Mouse (Mus musculus) liver, embryonic 16.5 days (tissue): ENCODE data around the gene Mcm10. TPM values are rescaled to one million over a fixed set of nuclear protein-coding genes. Genes with fewer than 3 reads are reported as not detected.
"Not testable (repeated sequence)": the region's sequence is repeated elsewhere in the genome, so short reads cannot be mapped to it uniquely, and the experiment has no call there.

ENCODE experiments used
- ATAC-seq: fragments of 200-750 bp; cut with Nextera tagmentation; 2 replicates; pipeline ENCODE4 v1.8.0; 2017; ENCODE audit warnings: low read depth, mild to moderate bottlenecking, moderate number of reproducible peaks, moderate library complexity
- H3K27ac ChIP-seq: fragments of 300-500 bp; sonication (generic); 2 replicates; pipeline ENCODE4 v1.5.1; 2014; ENCODE audit warnings: mild to moderate bottlenecking, low read length
- H3K27me3 ChIP-seq: fragments of 300-500 bp; sonication (generic); 2 replicates; pipeline ENCODE4 v1.6.1; 2014; ENCODE audit warnings: low read depth, low read length, mixed read lengths; ENCODE audit not compliant: control insufficient read depth, insufficient read depth
- H3K36me3 ChIP-seq: fragments of 300-500 bp; sonication (generic); 2 replicates; pipeline ENCODE4 v1.6.1; 2014; ENCODE audit warnings: mild to moderate bottlenecking; ENCODE audit not compliant: control insufficient read depth, insufficient read depth
- H3K4me1 ChIP-seq: fragments of 300-500 bp; sonication (generic); 2 replicates; pipeline ENCODE4 v1.6.1; 2014; ENCODE audit warnings: low read depth, low read length, mixed read lengths; ENCODE audit not compliant: control insufficient read depth
- H3K4me2 ChIP-seq: fragments of 300-500 bp; sonication (generic); 2 replicates; pipeline ENCODE4 v1.6.1; 2014; ENCODE audit warnings: low read depth, low read length, mixed read lengths
- H3K4me3 ChIP-seq: fragments of 300-500 bp; sonication (generic); 2 replicates; pipeline ENCODE4 v1.5.1; 2014; ENCODE audit warnings: low read depth, mild to moderate bottlenecking, low read length
- H3K9ac ChIP-seq: fragments of 300-500 bp; sonication (generic); 2 replicates; pipeline ENCODE4 v1.6.1; 2014; ENCODE audit warnings: low read depth, low read length
- H3K9me3 ChIP-seq: fragments of 300-500 bp; sonication (generic); replicated peaks from 2 replicates; pipeline ENCODE4 v1.6.1; 2016; ENCODE audit warnings: low read length; ENCODE audit not compliant: control insufficient read depth
- WGBS: fragments of 180-500 bp; shearing (Covaris S2); extraction: QIAGEN DNeasy Blood & Tissue Kit; methylation state at CpG from one replicate; pipeline ENCODE4 v1.1.7; 2014; ENCODE audit not compliant: insufficient replicate concordance; 5-methylcytosine and 5-hydroxymethylcytosine counted together
- polyA plus RNA-seq: library from polyadenylated mRNA; unstranded; fragments of >200 nt; fragmentation: Nextera tagmentation; extraction: Ambion mirVana; gene quantifications from 2 replicates; pipeline ENCODE4 v1.2.1, GENCODE M21; 2015

The Mcm10 gene
- polyA plus RNA-seq, 1 experiment from 2014 or later: 29.8 TPM

- H3K9me3 ChIP-seq: no peaks in the 10 kb centered on the region
- WGBS: 36% methylated on average over 5 of the region's 5 CpGs
- no peak overlapping the region for H3K27ac ChIP-seq
- H3K27me3 ChIP-seq: no peaks in the 10 kb centered on the region
- no peak for ATAC-seq
- H3K36me3 ChIP-seq: no peaks in the 10 kb centered on the region
- H3K4me2 ChIP-seq: no peak overlapping the region
- H3K4me1 ChIP-seq: no peaks in the 10 kb centered on the region
- H3K9ac ChIP-seq: no peak overlapping the region
- no peak overlapping the region for H3K4me3 ChIP-seq
Measured at GRCm38 (mm10) chr2:4983987-4984386, 28.6 kb downstream of the Mcm10 start.

- Histone ChIP-seq H3K27ac (no peak overlapping the region), H3K4me2 (no peak overlapping the region), H3K4me3 (no peak overlapping the region), H3K36me3 (no peaks in the 10 kb centered on the region), H3K27me3 (no peaks in the 10 kb centered on the region), H3K9ac (no peak overlapping the region), H3K4me1 (no peaks in the 10 kb centered on the region), H3K9me3 (no peaks in the 10 kb centered on the region)
- 56% methylated on average over 8 of the region's 8 CpGs for WGBS
- no peak for ATAC-seq
Measured at GRCm38 (mm10) chr2:4978091-4978490, 34.5 kb downstream of the Mcm10 start.

DNA sequence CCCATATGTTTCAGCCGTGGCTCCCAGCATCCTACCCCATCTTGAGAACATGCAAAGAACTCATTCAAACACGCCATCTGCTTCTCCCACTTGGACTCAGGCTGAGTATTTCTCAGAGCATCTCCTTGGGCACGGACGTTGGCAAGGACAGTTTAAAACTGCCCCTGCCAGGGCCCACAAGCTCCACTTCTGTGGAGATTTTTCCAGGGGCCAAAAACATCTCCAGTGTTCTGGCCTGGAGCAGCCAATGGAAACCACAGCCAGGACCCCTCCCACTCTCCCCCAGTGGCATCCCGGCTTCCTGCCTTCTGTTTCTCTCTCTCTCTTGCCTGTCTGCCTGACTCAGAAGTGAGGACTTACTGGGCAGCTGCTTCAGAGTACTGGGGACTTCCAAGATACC, 36.8 kb downstream of the Mcm10 start, which contains the start of gene Ucma:
Gene Ucma, plus strand, starts transcription at position 316 of the 400 bp plus-strand sequence.
- no peak for ATAC-seq
- H3K4me2 ChIP-seq: no peak within 1 kb of the TSS
- H3K4me3 ChIP-seq: no peak within 1 kb of the TSS
- H3K27me3 ChIP-seq: no peaks in the 10 kb centered on the region
- 51% methylated on average over 5 of the region's 5 CpGs for WGBS
- no peak within 1 kb of the TSS for H3K27ac ChIP-seq
- no peaks in the 10 kb centered on the region for H3K36me3 ChIP-seq
- no peaks in the 10 kb centered on the region for H3K9me3 ChIP-seq
- H3K4me1 ChIP-seq: no peaks in the 10 kb centered on the region
- no peak within 1 kb of the TSS for H3K9ac ChIP-seq

- H3K36me3 ChIP-seq: no peaks in the 10 kb centered on the region
- H3K4me2 ChIP-seq: no peak overlapping the region
- WGBS: 72% methylated on average over 1 of the region's 2 CpGs
- H3K4me3 ChIP-seq: no peak overlapping the region
- no peak overlapping the region for H3K9ac ChIP-seq
- no peak overlapping the region for H3K27ac ChIP-seq
- H3K4me1 ChIP-seq: no peaks in the 10 kb centered on the region
- H3K9me3 ChIP-seq: no peaks in the 10 kb centered on the region
- no peak for ATAC-seq
- H3K27me3 ChIP-seq: no peaks in the 10 kb centered on the region
Measured at GRCm38 (mm10) chr2:4969083-4969482, 43.5 kb downstream of the Mcm10 start.

GRCm38 (mm10) chr2:4967806-4968205, 44.8 kb downstream of the Mcm10 start:
- Histone ChIP-seq H3K36me3 (no peaks in the 10 kb centered on the region), H3K9me3 (no peaks in the 10 kb centered on the region), H3K27ac (no peak overlapping the region), H3K4me2 (no peak overlapping the region), H3K27me3 (no peaks in the 10 kb centered on the region), H3K4me3 (no peak overlapping the region), H3K4me1 (no peaks in the 10 kb centered on the region), H3K9ac (no peak overlapping the region)
- 75% methylated on average over 2 of the region's 2 CpGs for WGBS
- no peak for ATAC-seq

DNA sequence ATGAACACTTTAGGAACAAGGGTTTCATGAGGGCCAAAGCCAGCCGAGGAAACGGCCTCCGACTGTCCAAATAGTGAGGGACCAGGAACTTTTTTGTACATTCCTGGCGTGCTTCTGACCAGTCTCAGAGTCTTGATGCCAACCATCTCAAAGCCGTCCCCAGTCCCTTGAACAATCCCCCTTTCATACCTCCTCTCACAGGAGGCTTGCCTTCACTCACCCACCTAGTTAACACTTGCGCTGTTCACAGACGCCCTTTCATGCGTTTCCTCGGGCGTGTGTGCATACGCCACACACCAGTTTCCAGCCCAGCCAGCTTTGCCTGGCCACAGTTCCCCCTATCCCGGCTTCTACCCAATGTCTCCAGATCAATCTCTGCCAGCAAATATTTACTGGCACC, 54.6 kb downstream of the Mcm10 start:
- no peak overlapping the region for H3K27ac ChIP-seq
- 75% methylated on average over 12 of the region's 12 CpGs for WGBS
- H3K4me3 ChIP-seq: no peak overlapping the region
- no peak overlapping the region for H3K9ac ChIP-seq
- no peak overlapping the region for H3K4me2 ChIP-seq
- no peaks in the 10 kb centered on the region for H3K27me3 ChIP-seq
- ATAC-seq: no peak
- H3K4me1 ChIP-seq: no peaks in the 10 kb centered on the region
- H3K9me3 ChIP-seq: no peaks in the 10 kb centered on the region
- H3K36me3 ChIP-seq: no peaks in the 10 kb centered on the region

DNA sequence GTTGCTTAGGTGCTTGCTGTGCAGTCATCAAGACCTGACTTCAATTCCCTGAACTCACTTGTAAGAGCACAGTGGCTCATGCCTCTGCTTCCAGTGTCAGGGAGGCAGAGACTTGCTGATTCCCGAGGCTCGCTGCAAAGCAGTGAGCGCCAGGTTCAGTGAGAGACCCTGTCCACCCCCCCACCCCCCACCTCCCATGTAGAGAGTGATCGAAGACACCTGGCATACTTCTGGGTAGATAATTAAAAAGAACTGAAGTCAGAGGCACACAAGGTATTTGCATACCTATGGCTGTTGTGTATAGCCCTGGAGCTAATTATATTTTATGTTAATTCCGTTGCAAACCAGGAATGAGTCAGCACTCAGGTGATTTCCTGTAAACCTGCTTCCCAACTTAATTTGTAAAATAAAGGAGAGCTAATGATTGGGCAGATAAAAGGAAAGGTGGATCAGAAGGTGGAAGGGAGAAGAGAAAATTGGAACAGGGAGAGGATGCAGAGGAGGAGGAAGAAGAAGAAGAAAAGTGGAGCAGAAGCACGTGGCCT, 58.3 kb downstream of the Mcm10 start:
- ATAC-seq: no peak
- WGBS: 72% methylated on average over 6 of the region's 6 CpGs

DNA sequence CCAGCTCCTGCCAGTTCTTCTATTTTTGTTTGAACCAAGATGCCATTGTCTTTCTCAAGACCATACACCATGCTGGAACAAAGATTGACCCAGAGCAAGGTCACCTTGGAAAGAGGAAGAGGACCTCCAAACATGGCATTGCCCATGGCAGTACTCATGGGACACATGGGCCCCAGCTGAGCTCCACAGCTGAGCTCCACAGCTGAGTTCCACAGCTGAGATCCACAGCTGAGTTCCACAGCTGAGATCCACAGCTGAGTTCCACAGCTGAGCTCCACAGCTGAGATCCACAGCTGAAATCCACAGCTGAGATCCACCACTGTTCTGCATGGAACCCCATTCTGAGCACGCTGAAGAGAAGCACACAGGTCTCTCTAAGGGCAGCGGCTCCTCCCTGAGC, 61.6 kb downstream of the Mcm10 start:
- H3K4me2 ChIP-seq: no peak overlapping the region
- no peak overlapping the region for H3K9ac ChIP-seq
- WGBS: 78% methylated on average over 2 of the region's 2 CpGs
- H3K27me3 ChIP-seq: no peaks in the 10 kb centered on the region
- no peak overlapping the region for H3K27ac ChIP-seq
- no peaks in the 10 kb centered on the region for H3K4me1 ChIP-seq
- no peak for ATAC-seq
- no peak overlapping the region for H3K4me3 ChIP-seq
- no peaks in the 10 kb centered on the region for H3K9me3 ChIP-seq
- H3K36me3 ChIP-seq: no peaks in the 10 kb centered on the region

More for the DNA sequence above, 58.3 kb downstream of the Mcm10 start:
- Histone ChIP-seq H3K4me2 (no peak overlapping the region), H3K9me3 (no peaks in the 10 kb centered on the region), H3K9ac (no peak overlapping the region), H3K27ac (no peak overlapping the region), H3K27me3 (no peaks in the 10 kb centered on the region), H3K36me3 (no peaks in the 10 kb centered on the region), H3K4me3 (no peak overlapping the region), H3K4me1 (no peaks in the 10 kb centered on the region)

GRCm38 (mm10) chr2:4949691-4950090, 62.9 kb downstream of the Mcm10 start:
- not testable (repeated sequence) for ATAC-seq, H3K9me3 ChIP-seq, H3K27me3 ChIP-seq, H3K27ac ChIP-seq, H3K9ac ChIP-seq, H3K4me1 ChIP-seq, H3K4me2 ChIP-seq, H3K4me3 ChIP-seq, H3K36me3 ChIP-seq
- 39% methylated on average over 8 of the region's 8 CpGs for WGBS
